Mouse (Mus musculus): ENCODE data around the gene Abcd1.

GRCm38 (mm10) chrX:73716109-73716661 is at the start of gene Abcd1, which contains the start of gene Bcap31:
- TF ChIP-seq ZC3H11A (IDR thresholded peaks at IDR 0.05; ENCODE audit: borderline replicate concordance, low read depth, low read length) (no peak), CHD2 (IDR thresholded peaks at IDR 0.05; ENCODE audit: low read depth, low read length) (no peak)

Measured in ES-E14 (cell line).